Mouse (Mus musculus) lung, embryonic 16.5 days (tissue): Measurements from ENCODE around the gene Tor1aip1. TPM values are rescaled to one million over a fixed set of nuclear protein-coding genes. Genes with fewer than 3 reads are reported as not detected.

Source experiments
- ATAC-seq: fragments of 200-750 bp; cut with Nextera tagmentation; 2 replicates; pipeline ENCODE4 v1.8.0; 2017; ENCODE audit warnings: low read depth, mild to moderate bottlenecking, moderate library complexity
- H3K27ac ChIP-seq: fragments of 300-500 bp; sonication (generic); 2 replicates; pipeline ENCODE4 v1.5.1; 2014; ENCODE audit warnings: mild to moderate bottlenecking, control low read depth, low read length
- H3K27me3 ChIP-seq: fragments of 300-500 bp; sonication (generic); 2 replicates; pipeline ENCODE4 v1.6.1; 2014; ENCODE audit warnings: low read depth, low read length, mixed read lengths; ENCODE audit not compliant: control insufficient read depth, insufficient read depth
- H3K36me3 ChIP-seq: fragments of 300-500 bp; sonication (generic); 2 replicates; pipeline ENCODE4 v1.6.1; 2014; ENCODE audit warnings: low read length; ENCODE audit not compliant: control insufficient read depth, insufficient read depth
- H3K4me1 ChIP-seq: fragments of 300-500 bp; sonication (generic); replicated peaks from 2 replicates; pipeline ENCODE4 v1.6.1; 2014; ENCODE audit warnings: low read length, mixed read lengths; ENCODE audit not compliant: control insufficient read depth, insufficient read depth
- H3K4me2 ChIP-seq: fragments of 300-500 bp; sonication (generic); 2 replicates; pipeline ENCODE4 v1.6.1; 2014; ENCODE audit warnings: low read depth, low read length, control low read depth
- H3K4me3 ChIP-seq: fragments of 300-500 bp; sonication (generic); 2 replicates; pipeline ENCODE4 v1.5.1; 2014; ENCODE audit warnings: mild to moderate bottlenecking, low read length, control low read depth
- H3K9ac ChIP-seq: fragments of 300-500 bp; sonication (generic); 2 replicates; pipeline ENCODE4 v1.6.1; 2014; ENCODE audit warnings: low read length, control low read depth
- H3K9me3 ChIP-seq: fragments of 300-500 bp; sonication (generic); 2 replicates; pipeline ENCODE4 v1.6.1; 2016; ENCODE audit warnings: low read length; ENCODE audit not compliant: control insufficient read depth
- WGBS: fragments of 180-500 bp; shearing (Covaris S2); extraction: QIAGEN DNeasy Blood & Tissue Kit; methylation state at CpG from one replicate; pipeline ENCODE4 v1.1.7; 2014; 5-methylcytosine and 5-hydroxymethylcytosine counted together
- polyA plus RNA-seq: library from polyadenylated mRNA; unstranded; fragments of >200 nt; fragmentation: Nextera tagmentation; extraction: Ambion mirVana; gene quantifications from 2 replicates; pipeline ENCODE4 v1.2.1, GENCODE M21; 2015

Gene Tor1aip1
- polyA plus RNA-seq, 1 experiment from 2014 or later, result 36.8 TPM

- Histone ChIP-seq H3K36me3 (peaks cover 35% of the 10 kb centered on the region), H3K4me3 (no peak overlapping the region), H3K27me3 (no peaks in the 10 kb centered on the region), H3K4me2 (no peak overlapping the region), H3K4me1 (no peaks in the 10 kb centered on the region), H3K27ac (no peak overlapping the region), H3K9me3 (no peaks in the 10 kb centered on the region), H3K9ac (no peak overlapping the region)
- WGBS, result 97% methylated on average over 1 of the region's 1 CpGs
- ATAC-seq, result no peak
Measured at GRCm38 (mm10) chr1:156009003-156009402, 27.3 kb downstream of the Tor1aip1 start.

- Histone ChIP-seq H3K9ac (no peak overlapping the region), H3K36me3 (peaks cover 28% of the 10 kb centered on the region), H3K4me3 (no peak overlapping the region), H3K27me3 (no peaks in the 10 kb centered on the region), H3K4me2 (no peak overlapping the region), H3K27ac (no peak overlapping the region), H3K9me3 (no peaks in the 10 kb centered on the region), H3K4me1 (no peaks in the 10 kb centered on the region)
- ATAC-seq, result no peak
- 85% methylated on average over 11 of the region's 11 CpGs for WGBS
Measured at GRCm38 (mm10) chr1:156005906-156006305, 30.4 kb downstream of the Tor1aip1 start.

DNA sequence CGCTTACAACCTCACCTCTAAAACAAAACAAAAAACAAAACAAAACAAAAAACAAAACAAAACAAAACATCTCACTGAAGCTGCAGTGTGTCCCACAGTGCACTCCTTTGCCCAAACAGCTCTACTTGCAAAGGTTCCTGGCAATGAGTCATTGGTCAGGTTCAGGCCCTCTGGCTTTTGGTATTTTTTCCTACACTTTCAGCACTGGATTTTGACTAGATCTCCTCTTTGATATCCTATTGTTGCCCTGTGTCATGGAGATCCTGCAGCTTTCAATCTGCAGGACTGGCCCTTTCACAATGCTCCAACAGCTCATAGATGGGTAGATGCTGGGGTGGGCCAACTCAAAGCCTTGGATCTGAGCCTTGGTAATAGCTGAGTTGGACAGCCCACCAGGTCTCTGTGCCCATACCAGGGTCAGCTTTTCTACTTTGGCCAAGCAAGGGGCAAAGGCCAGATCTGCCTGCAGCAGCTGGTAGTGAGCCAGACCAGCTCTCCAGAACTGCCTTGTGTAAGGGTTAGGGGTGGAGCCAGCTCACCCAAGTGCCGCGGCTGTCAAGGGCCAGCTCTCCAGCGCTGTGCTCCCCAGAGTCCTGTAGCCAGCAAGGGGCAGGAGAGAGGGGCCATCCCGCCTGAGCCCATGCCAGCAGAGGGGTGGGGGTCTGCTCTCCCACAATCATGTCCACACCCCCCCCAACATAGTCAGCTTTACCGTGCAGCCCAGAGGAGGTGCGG lies 32.9 kb downstream of the Tor1aip1 start:
- Histone ChIP-seq H3K4me2 (no peak overlapping the region), H3K36me3 (peaks cover 21% of the 10 kb centered on the region), H3K27ac (no peak overlapping the region), H3K9me3 (no peaks in the 10 kb centered on the region), H3K4me3 (no peak overlapping the region), H3K4me1 (no peaks in the 10 kb centered on the region), H3K9ac (no peak overlapping the region), H3K27me3 (no peaks in the 10 kb centered on the region)
- peak; percentile 76 for ATAC-seq
- 75% methylated on average over 7 of the region's 7 CpGs for WGBS

- Histone ChIP-seq H3K27ac (no peak overlapping the region), H3K4me1 (no peaks in the 10 kb centered on the region), H3K9me3 (no peaks in the 10 kb centered on the region), H3K36me3 (peaks cover 20% of the 10 kb centered on the region), H3K27me3 (no peaks in the 10 kb centered on the region), H3K9ac (no peak overlapping the region), H3K4me3 (no peak overlapping the region), H3K4me2 (no peak overlapping the region)
- ATAC-seq, result no peak
- WGBS, result 74% methylated on average over 8 of the region's 8 CpGs
Measured at GRCm38 (mm10) chr1:156002366-156002765, 33.9 kb downstream of the Tor1aip1 start.

GRCm38 (mm10) chr1:155995612-155996011 lies 40.7 kb downstream of the Tor1aip1 start:
- ATAC-seq, result no peak
- 10% methylated on average over 2 of the region's 2 CpGs for WGBS
- Histone ChIP-seq H3K4me1 (no peaks in the 10 kb centered on the region), H3K27ac (no peak overlapping the region), H3K9me3 (no peaks in the 10 kb centered on the region), H3K4me2 (no peak overlapping the region), H3K36me3 (no peaks in the 10 kb centered on the region), H3K27me3 (no peaks in the 10 kb centered on the region), H3K4me3 (no peak overlapping the region), H3K9ac (no peak overlapping the region)

GRCm38 (mm10) chr1:155994524-155994923 lies 41.8 kb downstream of the Tor1aip1 start:
- H3K9ac ChIP-seq, result no peak overlapping the region
- no peak for ATAC-seq
- H3K4me1 ChIP-seq, result no peaks in the 10 kb centered on the region
- no peaks in the 10 kb centered on the region for H3K9me3 ChIP-seq
- 45% methylated on average over 2 of the region's 2 CpGs for whole genome bisulfite sequencing
- no peak overlapping the region for H3K27ac ChIP-seq
- no peaks in the 10 kb centered on the region for H3K27me3 ChIP-seq
- H3K4me3 ChIP-seq, result no peak overlapping the region
- no peaks in the 10 kb centered on the region for H3K36me3 ChIP-seq
- H3K4me2 ChIP-seq, result no peak overlapping the region

DNA sequence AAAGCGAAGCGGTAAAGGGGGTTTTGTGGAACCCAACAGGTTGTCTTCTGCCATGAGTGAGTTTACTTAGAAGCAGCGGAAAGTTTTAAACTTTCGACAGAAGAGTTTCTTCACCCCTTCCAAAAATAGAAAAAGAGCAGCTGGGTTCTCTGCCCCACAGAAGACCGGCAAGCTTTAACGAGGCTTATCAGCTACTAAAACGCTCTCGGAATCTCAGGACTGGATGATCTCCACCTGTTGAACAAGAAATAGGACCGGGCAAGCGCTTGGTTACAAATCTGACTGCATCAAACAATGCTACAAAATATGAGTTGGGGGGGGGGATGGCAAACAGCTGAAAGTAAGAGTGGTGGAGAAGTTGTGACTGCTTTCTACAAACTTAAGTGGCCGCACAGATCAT lies 45.9 kb downstream of the Tor1aip1 start:
- no peak overlapping the region for H3K9ac ChIP-seq
- H3K4me3 ChIP-seq, result no peak overlapping the region
- no peaks in the 10 kb centered on the region for H3K9me3 ChIP-seq
- no peaks in the 10 kb centered on the region for H3K4me1 ChIP-seq
- H3K4me2 ChIP-seq, result no peak overlapping the region
- ATAC-seq, result no peak
- no peaks in the 10 kb centered on the region for H3K36me3 ChIP-seq
- H3K27ac ChIP-seq, result no peak overlapping the region
- no peaks in the 10 kb centered on the region for H3K27me3 ChIP-seq
- 29% methylated on average over 11 of the region's 11 CpGs for WGBS

DNA sequence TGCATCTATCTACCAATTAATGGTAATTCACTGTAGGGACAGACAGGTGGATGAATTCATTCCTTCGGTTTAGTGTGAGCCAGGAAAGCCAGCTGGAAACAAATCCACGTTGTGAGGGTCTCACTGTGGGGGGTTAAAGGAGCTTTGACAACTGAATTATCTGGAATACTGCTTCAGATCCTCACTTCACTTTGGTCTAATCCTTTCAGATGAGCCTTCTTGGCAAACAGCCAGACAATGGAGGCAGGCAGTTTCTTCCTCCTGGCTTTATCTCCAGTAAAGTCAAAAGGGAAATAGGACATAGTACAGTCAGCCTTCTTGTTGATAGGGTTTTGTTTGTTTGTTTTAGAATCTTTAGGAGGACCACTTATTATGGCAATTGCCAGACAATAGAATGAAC lies 46.9 kb downstream of the Tor1aip1 start:
- 16% methylated on average over 2 of the region's 2 CpGs for WGBS
- Histone ChIP-seq H3K27ac (no peak overlapping the region), H3K9ac (no peak overlapping the region), H3K4me3 (no peak overlapping the region), H3K4me2 (no peak overlapping the region), H3K9me3 (no peaks in the 10 kb centered on the region), H3K36me3 (no peaks in the 10 kb centered on the region), H3K27me3 (no peaks in the 10 kb centered on the region), H3K4me1 (no peaks in the 10 kb centered on the region)
- no peak for ATAC-seq

DNA sequence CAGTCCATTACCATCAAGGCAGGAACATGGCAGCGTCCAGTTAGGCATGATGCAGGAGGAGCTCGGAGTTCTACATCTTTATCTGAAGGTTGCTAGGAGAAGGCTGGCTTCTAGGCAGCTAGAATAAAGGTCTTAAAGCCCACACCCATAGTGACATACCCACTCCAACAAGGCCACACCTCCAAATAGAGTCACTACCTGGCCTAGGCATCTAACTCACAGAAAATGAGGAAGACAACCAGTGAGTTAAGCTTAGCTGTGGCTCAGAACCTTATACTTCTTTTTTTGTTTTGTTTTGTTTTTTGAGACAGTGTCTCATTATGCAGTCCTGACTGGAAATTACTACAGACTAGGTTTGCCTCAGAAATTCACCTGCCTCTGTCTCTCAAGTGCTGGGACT lies 48.7 kb downstream of the Tor1aip1 start:
- Histone ChIP-seq H3K4me3 (no peak overlapping the region), H3K9me3 (no peaks in the 10 kb centered on the region), H3K27ac (no peak overlapping the region), H3K9ac (no peak overlapping the region), H3K4me1 (no peaks in the 10 kb centered on the region), H3K4me2 (no peak overlapping the region), H3K36me3 (no peaks in the 10 kb centered on the region), H3K27me3 (no peaks in the 10 kb centered on the region)
- ATAC-seq, result no peak
- WGBS, result 68% methylated on average over 2 of the region's 2 CpGs
